Mouse (Mus musculus) spleen, postnatal 4 days (tissue): ENCODE measurements at regions not wholly inside any gene's neighbourhood (a gene's known extent, or its start where the extent isn't known, plus 50 kb on each side); places are given as distances from the start of the nearest gene placed in this dataset.

ENCODE experiments used
- DNase-seq, 2 experiments: peaks; one replicate each; pipeline ENCODE4 v3.0.0; 2022; ENCODE audit warnings: low spot score in 2 of 2

GRCm38 (mm10) chr12:70523379-70523778, 70.5 kb downstream of the Tmx1 start:
- no peak for DNase-seq

DNA sequence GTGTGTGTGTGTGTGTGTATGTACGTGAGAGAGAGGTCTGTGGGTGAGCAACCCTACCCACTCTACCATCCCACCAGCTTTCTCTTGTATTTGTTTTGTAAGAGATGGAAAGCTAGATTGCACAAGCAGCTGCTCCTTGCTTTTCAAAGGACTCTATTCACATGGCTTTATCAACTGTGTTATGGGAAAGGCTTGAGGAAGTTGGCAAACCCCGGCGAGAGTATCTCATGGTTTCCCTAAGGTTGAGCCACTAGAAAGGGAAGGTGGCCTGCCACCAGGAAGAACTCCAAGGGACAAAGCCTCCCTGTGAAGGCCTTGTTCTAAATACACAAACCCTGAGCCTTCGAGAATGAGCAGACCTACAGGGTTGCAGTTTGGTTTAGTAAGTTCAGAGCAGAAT, 71.8 kb downstream of the Tmx1 start:
- no peak for DNase-seq

DNA sequence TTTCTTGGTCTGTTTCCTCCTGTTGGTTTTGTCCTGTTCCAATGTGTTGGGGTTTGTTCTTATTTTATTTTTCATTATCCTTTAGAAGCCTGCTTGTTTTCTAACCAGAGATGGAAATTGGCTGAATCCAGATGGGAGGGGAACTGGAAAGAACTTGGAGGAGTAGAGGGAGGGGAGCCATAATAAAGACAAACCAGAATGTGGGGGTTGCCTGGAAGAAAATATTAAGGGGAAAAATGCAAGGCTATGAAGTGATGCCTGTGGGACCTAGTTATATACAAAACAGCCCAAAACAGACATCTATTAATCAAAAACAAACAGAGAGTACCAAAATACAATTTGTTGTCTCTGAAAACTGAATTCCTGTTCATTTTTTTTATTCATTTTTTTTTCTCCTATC, 78.8 kb downstream of the Tmx1 start:
- peak in 1 of 2 experiments; percentile 0 for DNase-seq

GRCm38 (mm10) chr12:70532225-70532624, 79.3 kb downstream of the Tmx1 start:
- DNase-seq: peak in 1 of 2 experiments; percentile 53

DNA sequence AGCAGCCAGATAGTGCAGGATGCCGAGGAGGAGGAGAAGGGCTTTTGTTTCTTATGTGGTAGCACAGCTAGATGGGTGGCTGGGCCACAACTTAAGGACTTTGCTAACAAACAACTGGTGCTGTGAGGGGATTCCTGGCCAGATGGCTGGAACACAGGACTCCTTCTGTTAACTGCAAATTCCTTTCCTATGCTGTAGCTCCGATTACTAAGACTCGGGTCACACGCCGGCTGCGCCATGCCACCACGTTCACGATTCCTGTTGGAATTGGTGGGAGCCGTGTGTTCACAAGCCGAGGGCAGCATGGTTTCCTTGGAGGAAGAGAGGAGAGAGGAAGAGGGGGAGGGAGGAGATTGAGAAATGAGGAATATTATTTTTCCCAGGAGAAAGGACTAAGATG, 79.9 kb downstream of the Tmx1 start:
- peak in 1 of 2 experiments; percentile 32 for DNase-seq

- DNase-seq: peak in 1 of 2 experiments; percentile 30
Measured at GRCm38 (mm10) chr12:70533375-70533935, 80.6 kb downstream of the Tmx1 start.

DNA sequence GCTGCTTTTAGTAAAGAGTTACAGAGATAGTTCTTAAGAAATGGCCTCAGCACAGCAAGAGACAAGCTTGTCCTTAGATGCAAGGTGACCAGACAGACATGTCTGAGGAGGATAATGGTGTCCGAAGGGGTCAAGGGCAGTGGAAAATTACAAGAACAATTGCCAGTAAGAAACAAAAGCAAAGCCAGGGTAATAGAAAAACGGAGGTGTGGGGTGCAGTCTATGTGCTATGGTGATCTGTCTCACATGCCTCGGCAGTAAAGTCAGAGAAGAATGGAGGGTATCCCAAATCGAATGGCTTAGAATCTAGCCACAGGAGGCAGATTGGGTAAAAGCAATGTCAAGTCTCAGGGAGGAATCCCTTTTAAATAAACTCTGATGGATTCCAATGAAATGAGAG, 86.2 kb downstream of the Tmx1 start:
- peak in 1 of 2 experiments; percentile 15 for DNase-seq

DNA sequence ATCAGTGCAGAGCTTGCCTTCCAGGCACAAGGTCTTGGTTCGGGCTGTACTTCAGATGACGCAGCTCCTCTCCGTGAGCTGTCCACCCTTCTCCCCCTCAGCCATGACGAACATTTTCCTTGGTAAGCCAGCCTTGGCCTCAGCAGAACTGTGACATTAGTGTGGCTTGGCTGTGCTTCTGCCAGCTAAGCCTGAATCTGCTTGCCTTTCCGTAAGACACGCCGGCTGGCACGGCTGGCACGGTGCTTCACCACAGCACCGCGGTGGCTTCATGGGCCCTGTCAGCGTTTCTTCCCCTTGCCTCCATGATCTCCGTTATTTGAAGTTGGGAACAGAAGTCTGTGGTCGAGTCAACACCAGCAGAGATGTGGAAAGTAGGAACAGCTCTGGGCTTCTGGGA, 87.0 kb downstream of the Tmx1 start:
- DNase-seq: peak in 1 of 2 experiments; percentile 50

- DNase-seq: no peak
Measured at GRCm38 (mm10) chr12:70541432-70541831, 88.5 kb downstream of the Tmx1 start.

- no peak for DNase-seq
Measured at GRCm38 (mm10) chr12:70543299-70543698, 90.4 kb downstream of the Tmx1 start.

- no peak for DNase-seq
Measured at GRCm38 (mm10) chr12:70544326-70544725, 91.4 kb downstream of the Tmx1 start.

DNA sequence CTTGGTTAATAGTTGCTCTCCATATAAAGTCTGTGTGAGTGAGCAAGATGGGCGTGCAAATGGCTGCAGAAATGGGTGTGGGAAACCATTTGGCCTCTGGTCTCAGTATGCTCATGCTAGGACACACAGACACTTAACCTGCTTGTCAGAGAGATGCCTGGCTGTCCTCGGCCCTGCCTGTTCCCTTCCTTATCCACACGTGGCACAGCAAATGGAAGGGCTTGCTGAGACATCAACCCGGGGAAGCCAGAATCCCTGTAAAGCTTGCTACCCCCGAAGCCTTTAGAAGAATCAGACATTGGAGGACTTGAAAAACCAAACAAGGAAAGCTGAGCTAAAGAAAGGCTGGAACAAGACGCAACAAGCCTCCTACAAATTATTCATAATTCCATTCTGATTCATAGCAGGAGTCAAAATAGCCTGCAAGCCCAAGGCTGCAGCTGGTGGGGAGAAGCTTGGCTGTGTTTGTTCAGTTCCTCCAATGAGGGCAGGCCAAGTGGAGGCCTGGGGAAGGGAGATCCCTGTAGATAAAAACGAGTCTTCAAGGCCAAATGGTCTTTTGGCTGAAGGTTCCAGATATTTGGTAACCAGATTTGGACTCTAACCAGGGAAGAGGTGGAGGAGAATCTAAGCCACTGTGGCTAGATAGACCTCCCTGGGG, 92.1 kb downstream of the Tmx1 start:
- DNase-seq: no peak

DNA sequence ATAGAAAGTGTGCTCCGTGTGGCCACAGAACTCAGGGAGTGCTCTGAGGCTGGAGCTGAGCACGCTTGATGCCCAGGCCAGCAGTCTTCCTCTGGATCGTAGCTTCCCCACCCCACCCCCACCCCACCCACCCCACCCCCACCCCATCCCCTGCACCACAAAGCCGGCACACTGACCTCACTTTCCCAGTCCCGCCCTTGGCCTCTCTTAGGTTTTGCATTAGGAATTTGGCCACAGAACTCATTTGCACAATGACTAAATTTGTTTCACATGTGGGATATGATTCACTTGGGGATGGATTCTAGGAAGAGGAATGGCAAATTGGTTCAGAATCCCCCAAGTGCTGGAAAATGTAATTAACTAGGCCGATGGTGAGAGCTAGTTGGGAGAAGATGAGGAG, 94.3 kb downstream of the Tmx1 start:
- DNase-seq: no peak

GRCm38 (mm10) chr12:70549296-70549695, 96.4 kb downstream of the Tmx1 start:
- no peak for DNase-seq

GRCm38 (mm10) chr12:70553866-70554265, 101.0 kb downstream of the Tmx1 start:
- no peak for DNase-seq

GRCm38 (mm10) chr12:70554586-70554985, 101.7 kb downstream of the Tmx1 start:
- DNase-seq: no peak

- DNase-seq: no peak
Measured at GRCm38 (mm10) chr12:70555723-70556122, 102.8 kb downstream of the Tmx1 start.

- DNase-seq: no peak
Measured at GRCm38 (mm10) chr12:70556820-70557219, 103.9 kb downstream of the Tmx1 start.

- DNase-seq: no peak
Measured at GRCm38 (mm10) chr12:70563446-70563845, 110.6 kb downstream of the Tmx1 start.

GRCm38 (mm10) chr12:70575665-70576064, 122.8 kb downstream of the Tmx1 start:
- DNase-seq: no peak

- no peak for DNase-seq
Measured at GRCm38 (mm10) chr12:70577769-70578168, 124.9 kb downstream of the Tmx1 start.

- no peak for DNase-seq
Measured at GRCm38 (mm10) chr12:70579328-70579905, 126.5 kb downstream of the Tmx1 start.

DNA sequence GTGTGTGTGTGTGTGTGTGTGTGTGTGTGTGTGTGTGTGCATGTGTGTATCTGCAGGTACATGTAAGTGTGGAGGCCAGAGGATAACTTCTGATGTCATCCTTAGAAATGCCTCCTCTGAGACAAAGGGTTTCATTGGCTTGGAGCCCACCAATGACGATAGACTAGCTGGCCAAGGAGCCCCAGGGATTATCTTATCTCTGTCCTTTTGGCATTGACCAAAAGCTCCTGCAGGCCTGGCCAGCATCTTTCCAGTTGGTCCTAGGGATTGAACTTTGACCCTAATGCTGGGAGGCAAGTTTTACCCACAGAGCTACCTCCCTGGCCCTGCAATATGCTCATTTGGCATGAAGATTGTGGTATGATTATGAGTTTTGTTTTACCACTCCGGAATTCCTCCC, 133.3 kb downstream of the Tmx1 start:
- DNase-seq: no peak
